ENCODE assay signal across 13 mouse cellular contexts in the genomic region with DNA sequence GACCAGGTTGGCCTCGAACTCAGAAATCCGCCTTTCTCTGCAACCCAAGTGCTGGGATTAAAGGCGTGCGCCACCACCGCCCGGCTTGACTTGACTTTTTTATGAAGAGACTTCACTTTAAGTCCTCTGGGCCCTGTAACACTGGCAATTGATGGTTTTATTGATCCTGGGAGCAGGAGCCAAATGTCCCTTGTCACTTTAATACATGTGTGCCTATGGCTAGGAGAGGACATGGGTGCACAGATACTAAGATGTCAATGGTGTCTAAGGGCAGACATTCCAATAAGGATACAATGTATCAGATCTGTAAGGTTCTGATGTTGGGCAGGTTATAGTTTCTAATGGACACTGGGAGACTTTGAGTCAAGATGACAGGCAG. TPM values are rescaled to one million over a fixed set of nuclear protein-coding genes. Genes with fewer than 3 reads are reported as not detected.
DNase-seq lines count a peak whose midpoint lies in the region; ATAC-seq and TF ChIP-seq lines count a peak whose summit lies in the region.
"Had no signal": no experiment of that assay in that cellular context is flagged by ENCODE, and none has a peak within 500 bp of the region (broad histone marks: within the 10 kb centered on the region; RNA-seq: fewer than 3 reads in every experiment).

No protein-coding gene starts in this region.

- ATAC-seq in forebrain, embryonic 15.5 days (replicated peaks), result no peak

- no peak for DNase-seq in forebrain, embryonic 10.5 days (ENCODE audit: extremely low spot score, low spot score)
- peak; percentile 3 for DNase-seq in heart, postnatal 4 days
- no peak for DNase-seq in heart, postnatal 36 days
- DNase-seq: adrenal gland, adult 2 months; adrenal gland, postnatal 25 days; gastrocnemius, postnatal 36 days had no signal

- peaks cover 26% of the 10 kb centered on the region for H3K4me1 ChIP-seq in forebrain, embryonic 15.5 days
- H3K4me1 ChIP-seq in forebrain, embryonic 10.5 days, result peaks cover 25% of the 10 kb centered on the region
- H3K4me1 ChIP-seq in bone marrow macrophage, adult 2 months (ENCODE audit: control insufficient read depth, insufficient read depth, low read length), result peaks cover 80% of the 10 kb centered on the region

- H3K27me3 ChIP-seq in forebrain, embryonic 15.5 days, result no peaks in the 10 kb centered on the region; the same call in 1 of the 2 replicates
- no peaks in the 10 kb centered on the region for H3K27me3 ChIP-seq in forebrain, embryonic 10.5 days (ENCODE audit: poor library complexity, severe bottlenecking)
- H3K27me3 ChIP-seq: hindbrain, embryonic 15.5 days had no signal

- no peak for TF ChIP-seq CTCF in bone marrow macrophage, adult 2 months (IDR thresholded peaks at IDR 0.05; ENCODE audit: low read depth, low read length)

- H3K27ac ChIP-seq in forebrain, embryonic 15.5 days (replicated peaks), result peak overlapping the region; percentile 77; the same call in 1 of the 2 replicates
- no peak overlapping the region for H3K27ac ChIP-seq in forebrain, embryonic 10.5 days
- H3K27ac ChIP-seq in bone marrow macrophage, adult 2 months (ENCODE audit: insufficient read depth, low read depth, low read length), result peak overlapping the region; percentile 34; the same call in 1 of the 2 replicates
- H3K27ac ChIP-seq in macrophage, result peak overlapping the region; percentile 95

- TF ChIP-seq POLR2A in bone marrow macrophage, adult 2 months (IDR thresholded peaks at IDR 0.05; ENCODE audit: borderline replicate concordance, low read depth, low read length), result no peak

- 95% methylated on average over 6 of the region's 6 CpGs for WGBS in forebrain, embryonic 15.5 days
- 90% methylated on average over 6 of the region's 6 CpGs for WGBS in forebrain, embryonic 10.5 days
- WGBS in macrophage (ENCODE audit: missing documents), result 97% methylated on average over 6 of the region's 6 CpGs

- intact Hi-C loops in heart, postnatal 36 days (cut with DNase I), result no loop called here

- no peak overlapping the region for H3K4me2 ChIP-seq in forebrain, embryonic 15.5 days (replicated peaks)
- H3K4me2 ChIP-seq: forebrain, embryonic 12.5 days; hindbrain, embryonic 15.5 days had no signal

- H3K79me2 ChIP-seq in macrophage (ENCODE audit: inconsistent target), result peaks cover 39% of the 10 kb centered on the region; the same call in 1 of the 2 replicates

- no peaks in the 10 kb centered on the region for H3K36me3 ChIP-seq in forebrain, embryonic 15.5 days
- H3K36me3 ChIP-seq in forebrain, embryonic 10.5 days (replicated peaks), result no peaks in the 10 kb centered on the region
- no peaks in the 10 kb centered on the region for H3K36me3 ChIP-seq in macrophage (ENCODE audit: inconsistent target)
- H3K36me3 ChIP-seq: forebrain, embryonic 12.5 days; hindbrain, embryonic 15.5 days had no signal

- H3K9me3 ChIP-seq in forebrain, embryonic 15.5 days, result no peaks in the 10 kb centered on the region
- H3K9me3 ChIP-seq in forebrain, embryonic 10.5 days, result no peaks in the 10 kb centered on the region
- H3K9me3 ChIP-seq: forebrain, embryonic 12.5 days; heart, embryonic 10.5 days; hindbrain, embryonic 15.5 days had no signal

- no peak overlapping the region for H3K9ac ChIP-seq in forebrain, embryonic 15.5 days (replicated peaks)
- H3K9ac ChIP-seq: forebrain, embryonic 12.5 days; forebrain, postnatal 0 days; hindbrain, embryonic 15.5 days had no signal

- H3K4me3 ChIP-seq in forebrain, embryonic 15.5 days, result no peak overlapping the region
- no peak overlapping the region for H3K4me3 ChIP-seq in forebrain, embryonic 10.5 days
- H3K4me3 ChIP-seq in bone marrow macrophage, adult 2 months (ENCODE audit: insufficient read depth, low read length), result no peak overlapping the region
- no peak overlapping the region for H3K4me3 ChIP-seq in macrophage (ENCODE audit: inconsistent target)
- H3K4me3 ChIP-seq: forebrain, embryonic 12.5 days; heart, embryonic 10.5 days; hindbrain, embryonic 15.5 days had no signal

RNA-seq across cellular contexts. Expression of gene Umps, which starts 31.4 kb away (rescaled TPM):
- 32.9 and 34.5 TPM in 2 replicates for polyA plus RNA-seq in forebrain, embryonic 15.5 days (2015; fragmentation: Nextera tagmentation; extraction: Ambion mirVana)
- polyA plus RNA-seq in forebrain, embryonic 10.5 days (2016; fragmentation: Nextera tagmentation; extraction: Ambion mirVana), result 107 and 111 TPM in 2 replicates
- 10 to 100 TPM; 17.0 to 18.1 TPM for total RNA-seq in heart, postnatal 4 days (2021)
- 1 to 10 TPM; 7.9 to 8.6 TPM for total RNA-seq in heart, postnatal 36 days (2021)
- polyA plus RNA-seq in bone marrow macrophage, adult 2 months (2012; ENCODE audit: insufficient read depth, insufficient read length, missing spikeins), result 9.2 and 11.6 TPM in 2 replicates
- 10 to 100 TPM in 2 of 26 experiments, 1 to 10 TPM in 20, under 1 TPM in 4; 0.51 to 13.5 (median 3.7) TPM for total RNA-seq in macrophage (2018; cell fraction: chromatin; rRNA removed)
- total RNA-seq in macrophage (2018; cell fraction: cytosol; rRNA removed), result 10 to 100 TPM in 19 of 26 experiments, 1 to 10 TPM in 7; 6.9 to 17.3 (median 12.8) TPM
- total RNA-seq in macrophage (2018; cell fraction: nucleus; rRNA removed), result 10 to 100 TPM in 4 of 26 experiments, 1 to 10 TPM in 22; 2.0 to 17.8 (median 4.3) TPM
- polyA plus RNA-seq in macrophage (2018), result 11.6 to 23.0 TPM (median 12.1 TPM) in 3 replicates
